Mouse (Mus musculus) right cerebral cortex, postnatal 25 days (tissue): Measurements from ENCODE around the gene Olfr785.
"Not testable (repeated sequence)": the region's sequence is repeated elsewhere in the genome, so short reads cannot be mapped to it uniquely, and the experiment has no call there.

Experiments used
- DNase-seq: peaks from one replicate; pipeline ENCODE4 v3.0.0; 2022

Olfr785 gene

GRCm38 (mm10) chr10:129405126-129405525, at the start of gene Olfr785:
Gene Olfr785 (plus strand): TSS chr10:129405426.
- DNase-seq: no peak

- DNase-seq: not testable (repeated sequence)
These were observed 48.7 kb upstream of the Olfr785 start for GRCm38 (mm10) chr10:129356496-129356895.

- no peak for DNase-seq
These were observed 47.9 kb upstream of the Olfr785 start for GRCm38 (mm10) chr10:129357307-129357706.

GRCm38 (mm10) chr10:129374051-129374450, 31.2 kb upstream of the Olfr785 start:
- DNase-seq: not testable (repeated sequence)

- DNase-seq: no peak
These were observed 21.4 kb upstream of the Olfr785 start, which contains the start of gene Olfr784 for GRCm38 (mm10) chr10:129383783-129384182. Gene Olfr784 (plus strand): TSS chr10:129384083.

GRCm38 (mm10) chr10:129400892-129401291, 4.3 kb upstream of the Olfr785 start:
- no peak for DNase-seq

GRCm38 (mm10) chr10:129427006-129427405, 21.8 kb downstream of the Olfr785 start, which contains the start of gene Olfr786:
Gene Olfr786 (plus strand): TSS chr10:129427306.
- no peak for DNase-seq
